Mouse (Mus musculus) heart, embryonic 14.5 days (tissue): ENCODE results near the gene Il17re. TPM values are rescaled to one million over a fixed set of nuclear protein-coding genes. Genes with fewer than 3 reads are reported as not detected.

Source experiments
- ATAC-seq: fragments of 200-750 bp; cut with Nextera tagmentation; 2 replicates; pipeline ENCODE4 v1.8.0; 2017; ENCODE audit warnings: low read depth, moderate TSS enrichment; ENCODE audit not compliant: insufficient number of reproducible peaks, insufficient read depth, low FRiP score
- H3K27ac ChIP-seq, 2 experiments: fragments of 200-500 bp in 1 of 2; fragments of 300-500 bp in 1 of 2; sonication (generic) in 1 of 2; replicated peaks in 1 of 2; 2 replicates each; pipeline ENCODE4 v1.5.1; 2012 to 2014; ENCODE audit warnings: low read depth in 2 of 2, low read length in 2 of 2, control low read depth in 1 of 2, mild to moderate bottlenecking in 1 of 2, mixed read lengths in 1 of 2; ENCODE audit not compliant: control insufficient read depth in 1 of 2, insufficient read depth in 1 of 2
- H3K27me3 ChIP-seq: fragments of 300-500 bp; sonication (generic); 2 replicates; pipeline ENCODE4 v1.6.1; 2014; ENCODE audit warnings: mild to moderate bottlenecking, low read length, control low read depth; ENCODE audit not compliant: control insufficient read depth, insufficient read depth
- H3K36me3 ChIP-seq: fragments of 300-500 bp; sonication (generic); 2 replicates; pipeline ENCODE4 v1.6.1; 2014; ENCODE audit warnings: mild to moderate bottlenecking, control low read depth, low read length, mixed read lengths; ENCODE audit not compliant: control insufficient read depth, insufficient read depth
- H3K4me1 ChIP-seq, 2 experiments: fragments of 200-500 bp in 1 of 2; fragments of 300-500 bp in 1 of 2; sonication (generic) in 1 of 2; 2 replicates each; pipeline ENCODE4 v1.6.1; 2012 to 2014; ENCODE audit warnings: low read length in 2 of 2, control low read depth in 1 of 2, mixed read lengths in 1 of 2; ENCODE audit not compliant: control insufficient read depth in 2 of 2, insufficient read depth in 2 of 2
- H3K4me2 ChIP-seq: fragments of 300-500 bp; sonication (generic); 2 replicates; pipeline ENCODE4 v1.6.1; 2014; ENCODE audit warnings: mild to moderate bottlenecking, low read length
- H3K4me3 ChIP-seq, 2 experiments: fragments of 200-500 bp in 1 of 2; fragments of 300-500 bp in 1 of 2; sonication (generic) in 1 of 2; 2 replicates each; pipeline ENCODE4 v1.5.1; 2012 to 2014; ENCODE audit warnings: low read length in 2 of 2, mild to moderate bottlenecking in 2 of 2, control low read depth in 1 of 2, low read depth in 1 of 2, moderate library complexity in 1 of 2; ENCODE audit not compliant: control insufficient read depth in 1 of 2, insufficient read depth in 1 of 2
- H3K9ac ChIP-seq: fragments of 300-500 bp; sonication (generic); 2 replicates; pipeline ENCODE4 v1.6.1; 2014; ENCODE audit warnings: mild to moderate bottlenecking, low read length
- H3K9me3 ChIP-seq: fragments of 300-500 bp; sonication (generic); 2 replicates; pipeline ENCODE4 v1.6.1; 2016; ENCODE audit warnings: low read length, control low read depth; ENCODE audit not compliant: control insufficient read depth
- WGBS: fragments of 180-500 bp; shearing (Covaris S2); extraction: QIAGEN DNeasy Blood & Tissue Kit; methylation state at CpG from one replicate; pipeline ENCODE4 v1.1.7; 2014; 5-methylcytosine and 5-hydroxymethylcytosine counted together
- polyA plus RNA-seq: library from polyadenylated mRNA; unstranded; fragments of >200 nt; fragmentation: Nextera tagmentation; extraction: Ambion mirVana; gene quantifications from 2 replicates; pipeline ENCODE4 v1.2.1, GENCODE M21; 2014

Il17re gene
- polyA plus RNA-seq, 1 experiment from 2014 or later, result 0.99 TPM

DNA sequence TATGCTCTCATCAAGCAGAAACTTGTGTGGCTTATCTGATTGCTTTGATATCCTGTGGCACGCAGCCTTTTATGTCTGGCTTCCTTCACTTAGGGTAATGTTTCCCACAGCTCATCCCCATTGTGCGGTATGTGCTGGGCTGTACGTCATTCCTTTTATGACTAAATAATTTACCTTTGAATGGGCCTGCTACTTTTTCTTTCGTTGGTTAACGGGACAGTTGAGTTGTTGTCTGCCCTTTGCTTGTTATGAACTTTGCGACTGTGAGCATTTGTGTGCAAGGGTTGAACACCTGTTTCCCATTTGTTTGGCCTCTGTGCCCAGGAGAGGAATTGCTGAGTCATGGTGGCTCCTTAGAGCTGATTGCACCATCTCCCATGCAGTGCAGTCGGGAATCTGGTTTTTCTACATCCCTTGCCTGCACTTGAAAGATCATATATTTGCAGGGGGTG, 28.9 kb downstream of the Il17re start:
- no peaks in the 10 kb centered on the region for H3K27me3 ChIP-seq
- H3K36me3 ChIP-seq, result peaks cover 55% of the 10 kb centered on the region
- no peak for ATAC-seq
- H3K4me2 ChIP-seq, result no peak overlapping the region
- no peaks in the 10 kb centered on the region for H3K9me3 ChIP-seq
- no peak overlapping the region for H3K27ac ChIP-seq
- WGBS, result 68% methylated on average over 7 of the region's 7 CpGs
- no peak overlapping the region for H3K9ac ChIP-seq
- peaks cover 9 to 10% of the 10 kb centered on the region in 2 experiments for H3K4me1 ChIP-seq
- no peak overlapping the region for H3K4me3 ChIP-seq

GRCm38 (mm10) chr6:113489410-113489809, 31.1 kb downstream of the Il17re start:
- Histone ChIP-seq H3K9me3 (no peaks in the 10 kb centered on the region), H3K4me2 (no peak overlapping the region), H3K4me3 (no peak overlapping the region), H3K4me1 (peaks cover under 1 to 6% of the 10 kb centered on the region in 2 experiments; a peak in 3 of 4 replicates), H3K36me3 (peaks cover 63% of the 10 kb centered on the region), H3K27me3 (no peaks in the 10 kb centered on the region), H3K9ac (no peak overlapping the region), H3K27ac (no peak overlapping the region)
- ATAC-seq, result no peak
- 89% methylated on average over 14 of the region's 14 CpGs for WGBS

DNA sequence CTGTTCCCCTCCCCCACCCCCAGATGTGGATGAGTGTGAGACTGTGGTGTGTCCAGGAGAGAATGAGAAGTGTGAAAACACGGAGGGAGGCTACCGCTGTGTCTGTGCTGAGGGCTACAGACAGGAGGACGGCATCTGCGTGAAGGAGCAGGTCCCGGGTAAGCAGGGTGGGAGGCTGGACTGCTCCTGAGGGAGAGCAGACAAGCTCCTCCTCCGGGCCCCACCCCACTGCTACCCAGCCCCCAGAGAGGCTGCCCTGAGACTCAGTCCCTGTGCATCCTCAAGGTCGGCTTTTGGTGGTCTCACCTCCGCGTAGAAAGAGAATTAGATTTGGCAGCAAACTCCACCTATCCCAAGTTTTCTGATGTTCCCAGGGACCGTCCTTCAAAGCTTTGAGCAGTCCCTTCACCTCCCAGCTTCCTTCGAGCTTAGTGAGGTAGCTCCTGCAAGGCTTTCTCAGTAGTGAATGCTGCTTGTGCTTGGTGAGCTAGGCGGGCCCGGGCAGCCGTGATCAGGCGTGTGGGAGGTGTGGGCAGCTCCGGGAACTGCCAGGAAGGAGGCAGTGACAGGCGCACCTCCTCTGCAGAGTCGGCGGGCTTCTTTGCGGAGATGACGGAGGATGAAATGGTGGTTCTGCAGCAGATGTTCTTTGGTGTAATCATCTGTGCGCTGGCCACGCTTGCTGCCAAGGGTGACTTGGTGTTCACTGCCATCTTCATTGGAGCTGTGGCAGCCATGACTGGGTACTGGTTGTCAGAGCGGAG, 34.0 kb downstream of the Il17re start:
- ATAC-seq, result no peak
- Histone ChIP-seq H3K27me3 (peaks cover 23% of the 10 kb centered on the region), H3K4me2 (no peak overlapping the region), H3K4me1 (peaks cover 8 to 11% of the 10 kb centered on the region in 2 experiments; a peak in 3 of 4 replicates), H3K9ac (no peak overlapping the region), H3K27ac (no peak overlapping the region), H3K4me3 (no peak overlapping the region), H3K9me3 (no peaks in the 10 kb centered on the region), H3K36me3 (peaks cover 56% of the 10 kb centered on the region)
- WGBS, result 69% methylated on average over 24 of the region's 24 CpGs

GRCm38 (mm10) chr6:113494258-113494788, 36.0 kb downstream of the Il17re start:
- H3K4me3 ChIP-seq, result peak overlapping the region; percentile 41 to 43
- peaks cover 23% of the 10 kb centered on the region for H3K27me3 ChIP-seq
- no peak overlapping the region; a peak in 1 of 4 replicates for H3K27ac ChIP-seq
- no peaks in the 10 kb centered on the region for H3K9me3 ChIP-seq
- H3K4me2 ChIP-seq, result peak overlapping the region; percentile 77
- WGBS, result under 1% methylated on average over 54 of the region's 54 CpGs
- ATAC-seq, result peak; percentile 62
- peaks cover 8 to 11% of the 10 kb centered on the region in 2 experiments; a peak in 3 of 4 replicates for H3K4me1 ChIP-seq
- peak overlapping the region; percentile 64 for H3K9ac ChIP-seq
- peaks cover 37% of the 10 kb centered on the region for H3K36me3 ChIP-seq

DNA sequence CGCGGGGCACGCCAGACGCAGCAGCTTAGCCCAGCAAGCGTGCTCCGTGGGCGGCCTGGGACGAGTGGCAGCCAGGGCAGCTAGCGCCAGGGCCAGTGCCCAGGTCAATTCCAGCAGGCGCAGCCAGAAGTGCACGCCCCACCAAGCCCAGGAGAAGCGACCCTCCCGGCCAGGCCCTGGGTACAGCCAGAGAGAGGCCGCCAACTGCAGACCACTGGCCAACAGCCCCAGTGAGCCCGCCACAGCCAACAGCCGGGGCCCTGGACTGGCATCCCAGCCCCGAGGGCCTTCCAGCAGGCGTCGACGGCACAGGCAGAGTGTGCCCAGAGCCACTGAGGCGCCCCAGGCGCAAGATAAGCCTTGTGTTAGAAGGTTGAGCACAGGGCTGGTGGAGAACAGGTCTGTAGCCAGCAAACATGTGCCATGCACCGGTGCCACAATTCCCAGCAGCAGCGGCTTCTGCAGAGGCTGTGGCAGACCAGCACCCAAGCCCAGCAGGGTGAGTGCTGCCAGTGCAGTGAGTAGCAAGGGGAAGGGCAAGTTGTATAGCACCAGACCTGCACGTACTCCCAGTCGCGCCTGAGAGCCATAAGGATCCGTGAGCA, 36.9 kb downstream of the Il17re start:
- Histone ChIP-seq H3K4me1 (peaks cover 8 to 11% of the 10 kb centered on the region in 2 experiments; a peak in 3 of 4 replicates), H3K36me3 (peaks cover 28% of the 10 kb centered on the region), H3K9me3 (no peaks in the 10 kb centered on the region), H3K27ac (no peak overlapping the region), H3K4me3 (peak overlapping the region; percentile 41 to 43), H3K4me2 (peak overlapping the region; percentile 77), H3K27me3 (peaks cover 30% of the 10 kb centered on the region), H3K9ac (peak overlapping the region; percentile 64)
- WGBS, result 22% methylated on average over 28 of the region's 28 CpGs
- no peak for ATAC-seq

GRCm38 (mm10) chr6:113499346-113499745, 41.1 kb downstream of the Il17re start:
- Histone ChIP-seq H3K27ac (no peak overlapping the region), H3K4me1 (peaks cover 8 to 16% of the 10 kb centered on the region in 2 experiments; a peak in 3 of 4 replicates), H3K4me3 (no peak overlapping the region), H3K4me2 (no peak overlapping the region), H3K9ac (no peak overlapping the region), H3K27me3 (peaks cover 56% of the 10 kb centered on the region), H3K9me3 (no peaks in the 10 kb centered on the region), H3K36me3 (no peaks in the 10 kb centered on the region)
- ATAC-seq, result no peak
- 62% methylated on average over 6 of the region's 6 CpGs for WGBS

DNA sequence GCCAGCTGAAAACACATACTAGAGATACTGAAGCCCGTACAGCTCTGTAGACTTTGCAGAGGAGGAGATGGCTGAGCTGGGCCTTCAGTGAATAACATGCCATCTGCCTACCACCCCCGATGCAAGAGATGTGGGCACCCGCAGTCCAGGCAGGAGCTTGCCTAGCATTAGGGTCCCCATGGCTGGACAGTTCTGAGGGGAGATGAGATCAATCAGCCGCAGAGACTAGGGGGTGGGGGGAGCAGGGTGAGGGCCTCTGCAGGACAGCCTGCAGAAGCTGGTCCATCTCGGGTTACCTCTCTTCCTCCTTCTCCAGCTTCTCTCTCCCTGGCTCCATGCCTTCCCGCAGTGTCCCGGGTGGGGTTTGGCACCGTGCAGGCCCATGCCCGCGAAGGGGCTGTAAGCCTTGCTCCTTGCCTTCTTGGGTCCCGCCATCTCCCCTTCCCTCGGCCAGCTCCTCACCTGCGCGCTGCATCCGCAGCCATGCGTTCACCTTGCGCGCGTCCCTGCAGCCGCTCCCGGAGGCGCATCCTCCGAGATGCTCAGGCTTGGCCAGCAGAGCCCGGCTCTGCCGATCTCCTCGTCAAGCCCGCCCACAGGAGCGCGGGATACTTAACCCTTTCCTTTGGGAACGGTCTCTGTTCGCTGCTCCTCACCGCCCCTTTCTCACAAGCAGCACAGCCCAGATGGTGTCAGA, 43.3 kb downstream of the Il17re start, which contains the start of gene Prrt3:
TSS of gene Prrt3 (minus strand) at position 544 of the 697 bp plus-strand sequence.
- no peak for ATAC-seq
- no peak within 1 kb of the TSS for H3K27ac ChIP-seq
- 5% methylated on average over 32 of the region's 32 CpGs for WGBS
- H3K36me3 ChIP-seq, result no peaks in the 10 kb centered on the region
- H3K4me1 ChIP-seq, result 0 out of 4 replicates have a peak, but pooled peaks cover 0 to 5% of the 10 kb centered on the region in 2 experiments
- H3K4me3 ChIP-seq, result peak within 1 kb of the TSS; percentile 10 to 24
- H3K27me3 ChIP-seq, result peaks cover 38% of the 10 kb centered on the region
- H3K9me3 ChIP-seq, result no peaks in the 10 kb centered on the region
- H3K4me2 ChIP-seq, result peak within 1 kb of the TSS; percentile 54
- H3K9ac ChIP-seq, result peak within 1 kb of the TSS; percentile 41; the same call in 1 of the 2 replicates
